12 mouse cellular contexts compared by ENCODE assay signal in genomic region chr10:111559341-111560246, GRCm38 (mm10). TPM values are rescaled to one million over a fixed set of nuclear protein-coding genes. Genes with fewer than 3 reads are reported as not detected.
DNase-seq lines count a peak whose midpoint lies in the region; ATAC-seq and TF ChIP-seq lines count a peak whose summit lies in the region.
"Had no signal": no experiment of that assay in that cellular context is flagged by ENCODE, and none has a peak within 500 bp of the region (broad histone marks: within the 10 kb centered on the region; RNA-seq: fewer than 3 reads in every experiment).

No protein-coding gene starts in this region.

- 0 out of 2 replicates have a peak, but pooled peaks cover 5% of the 10 kb centered on the region for H3K4me1 ChIP-seq in kidney, postnatal 0 days (replicated peaks; ENCODE audit: insufficient read depth, low read length)

- no peak overlapping the region for H3K27ac ChIP-seq in kidney, postnatal 0 days
- H3K27ac ChIP-seq: limb, embryonic 15.5 days had no signal

- peak; percentile 55 for DNase-seq in kidney, postnatal 0 days (ENCODE audit: low spot score)
- DNase-seq in kidney, postnatal 36 days, result no peak
- DNase-seq in MN1 (ENCODE audit: low spot score), result peak; percentile 66
- DNase-seq in thymus, adult 18-20 months, result peak; percentile 46 to 72
- DNase-seq in layer of hippocampus, adult 9-10 months (ENCODE audit: low spot score), result no peak
- no peak for DNase-seq in ovary, postnatal 14 days (ENCODE audit: low spot score)
- DNase-seq: cerebellum, postnatal 25 days; gastrocnemius, postnatal 14 days; kidney, adult 8-10 months; right cerebral cortex, adult 18-20 months had no signal

- 36% methylated on average over 17 of the region's 17 CpGs for WGBS in kidney, postnatal 0 days

- no peak overlapping the region for H3K4me2 ChIP-seq in kidney, postnatal 0 days (ENCODE audit: low read length)
- H3K4me2 ChIP-seq: limb, embryonic 15.5 days had no signal

- H3K36me3 ChIP-seq in kidney, postnatal 0 days (ENCODE audit: insufficient read depth, low read length), result no peaks in the 10 kb centered on the region
- H3K36me3 ChIP-seq: limb, embryonic 15.5 days had no signal

- TF ChIP-seq CTCF in kidney, postnatal 0 days (IDR thresholded peaks at IDR 0.05; ENCODE audit: low read depth), result no peak

- no peak for ATAC-seq in kidney, postnatal 0 days (replicated peaks; ENCODE audit: low FRiP score, low read depth)
- peak; percentile 93 for ATAC-seq in inflammation-experienced regulatory T-cells, adult 6 months

- H3K4me3 ChIP-seq in kidney, postnatal 0 days (replicated peaks; ENCODE audit: low read depth, low read length), result no peak overlapping the region
- H3K4me3 ChIP-seq: limb, embryonic 15.5 days had no signal

- no peaks in the 10 kb centered on the region for H3K9me3 ChIP-seq in kidney, postnatal 0 days (replicated peaks; ENCODE audit: low read length)
- H3K9me3 ChIP-seq: limb, embryonic 15.5 days had no signal

- H3K27me3 ChIP-seq in kidney, postnatal 0 days (ENCODE audit: insufficient read depth, low read length), result no peaks in the 10 kb centered on the region
- H3K27me3 ChIP-seq: limb, embryonic 15.5 days had no signal

- H3K9ac ChIP-seq in kidney, postnatal 0 days (ENCODE audit: low read depth, low read length), result no peak overlapping the region
- H3K9ac ChIP-seq: limb, embryonic 15.5 days had no signal

RNA-seq across cellular contexts. Expression of gene Phlda1, which starts 53.5 kb away (rescaled TPM):
- polyA plus RNA-seq in kidney, postnatal 0 days (2015; fragmentation: Nextera tagmentation; extraction: Ambion mirVana), result 25.3 and 29.5 TPM in 2 replicates
- polyA plus RNA-seq in inflammation-experienced regulatory T-cells, adult 6 months (2017; shearing (Covaris generic)), result 1 to 10 TPM; 6.4 to 8.0 (median 6.8) TPM

Comparison
In these comparisons a context has a peak if more than half of its experiments do, and no peak if none do; other contexts are left out.
1. DNase-seq: peak in kidney, postnatal 0 days (single experiment), MN1 (single experiment) and thymus, adult 18-20 months (2 of 2); none in kidney, postnatal 36 days (0 of 2), layer of hippocampus, adult 9-10 months (single experiment) and ovary, postnatal 14 days (single experiment).